Mouse (Mus musculus) Muller cell, postnatal 12 days (primary cell): ENCODE data around the gene Tdrkh.
A peak's percentile ranks its signal among the peaks of the same experiment; 100 is the strongest.

Source experiments
- DNase-seq: peaks from one replicate; pipeline ENCODE4 v3.0.0-alpha.2; 2015; ENCODE audit errors: inconsistent ontology term

Tdrkh gene

DNA sequence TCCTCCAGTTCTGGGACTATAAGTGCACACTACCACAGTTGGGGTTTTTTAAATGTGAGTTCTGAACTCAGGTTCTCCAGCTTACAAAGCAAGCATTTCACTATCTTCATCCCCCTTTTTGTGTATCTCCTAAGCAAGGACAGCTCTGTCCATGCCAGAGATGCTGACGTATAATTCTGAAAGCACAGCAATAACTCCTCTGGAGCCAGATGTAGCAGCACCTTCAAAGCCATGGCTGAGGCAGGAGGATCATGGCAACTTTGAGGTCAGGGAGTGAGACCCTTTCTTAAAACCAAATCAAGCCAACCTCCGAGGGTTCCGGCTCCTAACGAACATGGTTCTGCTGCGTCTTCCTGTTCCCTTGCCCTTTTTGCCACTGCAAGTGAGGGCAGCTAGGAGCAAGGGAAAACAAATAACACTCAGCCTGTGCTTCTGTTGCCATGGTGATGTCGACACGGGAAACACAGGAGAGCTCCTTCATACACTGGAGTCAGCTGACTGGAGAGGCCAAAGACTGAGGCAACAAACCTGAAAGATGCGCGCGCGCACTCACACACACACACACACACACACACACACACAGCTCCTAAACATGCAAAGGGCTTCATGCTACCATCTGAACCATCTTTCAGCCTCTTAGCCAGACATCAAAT is 51.0 kb downstream of the Tdrkh start:
- no peak for DNase-seq

DNA sequence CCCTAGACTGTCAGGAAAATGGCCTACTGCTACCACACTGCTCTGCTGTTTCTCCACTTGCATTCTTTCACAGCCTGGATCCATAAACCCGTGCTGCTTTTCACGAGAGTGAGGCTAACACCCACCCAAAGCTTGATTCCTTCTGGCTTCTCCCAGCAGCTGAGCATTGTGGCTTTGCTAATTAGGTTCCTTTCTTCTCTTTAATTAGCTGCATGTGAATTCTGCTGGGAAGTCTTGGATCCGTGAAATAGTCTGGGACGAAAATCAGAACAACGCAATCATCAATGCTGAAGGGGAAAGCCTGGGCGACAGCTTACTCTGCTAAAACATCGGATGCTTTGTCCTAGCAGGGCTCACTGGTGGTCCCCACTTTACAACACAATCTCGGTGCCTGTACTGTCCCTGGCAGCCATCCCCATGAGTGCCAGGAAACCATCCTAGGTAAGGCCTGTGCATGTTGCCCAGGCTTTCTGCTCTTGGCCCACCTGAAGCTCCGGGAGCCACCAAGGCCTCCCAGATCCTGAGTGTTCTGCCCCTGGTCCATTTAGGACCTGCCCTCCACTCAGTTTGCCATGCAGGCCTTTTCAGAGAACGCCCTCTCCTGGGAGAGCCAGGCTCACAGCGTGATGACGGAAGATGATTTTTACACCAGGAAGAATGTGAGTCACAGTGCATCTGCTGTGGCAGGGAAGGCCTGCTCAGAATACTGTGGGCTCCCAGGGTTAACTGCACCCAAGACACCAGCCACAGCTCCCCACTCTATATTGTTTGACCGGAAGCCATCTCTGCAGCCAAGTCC is 52.8 kb downstream of the Tdrkh start:
- DNase-seq, result peak; percentile 50

DNA sequence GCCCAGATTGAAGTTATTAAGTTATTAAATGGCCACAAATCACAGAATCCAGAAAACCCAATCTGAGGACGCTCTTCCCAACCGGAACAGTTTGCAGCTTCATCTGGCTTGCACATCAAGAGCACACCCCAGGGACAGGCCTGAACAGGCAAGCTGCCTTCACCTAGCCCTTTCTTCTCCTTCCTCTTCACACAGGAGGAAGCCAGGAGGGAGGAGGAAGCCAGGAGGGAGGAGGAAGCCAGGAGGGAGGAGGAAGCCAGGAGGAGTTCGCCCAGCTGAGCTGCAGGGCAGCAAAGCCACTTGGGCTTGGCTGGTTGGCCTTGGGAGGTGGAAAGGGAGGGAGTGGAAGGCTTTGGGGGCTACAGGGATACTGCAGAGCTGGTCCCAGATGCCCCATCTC is 55.9 kb downstream of the Tdrkh start:
- no peak for DNase-seq

GRCm38 (mm10) chr3:94472447-94473114 is 59.5 kb downstream of the Tdrkh start:
- peak; percentile 63 for DNase-seq

DNA sequence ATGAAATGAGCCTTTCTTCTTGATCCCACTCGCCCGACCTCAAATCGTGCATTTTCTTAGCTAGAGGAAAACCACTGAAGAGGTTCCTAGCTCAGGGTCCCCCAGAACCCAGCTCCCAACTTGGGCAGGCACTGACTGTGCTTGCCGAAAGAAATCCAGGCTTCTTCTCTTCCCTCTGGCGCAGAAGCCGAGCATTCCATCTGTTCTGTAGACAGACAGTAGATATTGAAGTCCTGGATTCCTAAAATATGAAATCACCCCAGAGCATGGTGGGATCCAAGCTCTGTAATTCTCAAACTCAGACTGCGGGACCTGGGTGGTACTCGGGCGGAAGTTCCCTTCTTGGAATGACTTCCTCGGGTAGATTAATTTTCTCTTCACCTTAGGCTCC is 60.0 kb downstream of the Tdrkh start:
- DNase-seq, result no peak

DNA sequence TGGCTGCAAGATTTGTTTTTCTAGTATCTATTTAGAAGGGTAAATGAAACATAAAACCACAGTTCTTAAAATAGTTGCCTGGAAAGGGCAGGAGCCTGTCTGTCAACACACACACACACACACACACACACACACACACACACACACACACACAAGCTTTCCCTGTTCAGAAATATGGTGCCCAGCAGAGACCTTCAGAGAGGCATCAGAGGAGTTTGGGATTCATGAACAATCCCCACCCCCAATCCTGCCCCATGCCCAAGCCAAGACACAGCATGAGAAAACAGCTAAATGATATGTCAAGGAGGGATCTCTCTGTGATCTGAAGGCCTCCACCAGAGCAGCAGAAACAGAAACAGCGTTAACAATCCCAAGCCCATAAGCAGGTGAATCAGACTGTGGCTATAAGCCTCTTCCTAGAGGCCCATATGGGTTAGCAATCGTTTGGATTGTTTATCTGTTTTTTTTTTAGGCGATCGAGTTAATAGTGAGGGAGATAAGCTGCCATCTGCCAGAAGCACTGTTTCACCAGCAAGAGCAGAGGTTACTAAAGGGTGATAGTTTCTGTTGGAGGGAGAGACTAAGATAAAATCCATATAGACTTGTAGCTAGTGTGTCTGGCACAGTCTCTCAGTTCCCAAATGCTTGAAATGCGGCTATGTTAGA is 60.6 kb downstream of the Tdrkh start:
- peak; percentile 57 for DNase-seq

- DNase-seq, result no peak
Observed at GRCm38 (mm10) chr3:94476301-94477035, 63.4 kb downstream of the Tdrkh start.

GRCm38 (mm10) chr3:94477444-94477843 is 64.4 kb downstream of the Tdrkh start:
- no peak for DNase-seq

DNA sequence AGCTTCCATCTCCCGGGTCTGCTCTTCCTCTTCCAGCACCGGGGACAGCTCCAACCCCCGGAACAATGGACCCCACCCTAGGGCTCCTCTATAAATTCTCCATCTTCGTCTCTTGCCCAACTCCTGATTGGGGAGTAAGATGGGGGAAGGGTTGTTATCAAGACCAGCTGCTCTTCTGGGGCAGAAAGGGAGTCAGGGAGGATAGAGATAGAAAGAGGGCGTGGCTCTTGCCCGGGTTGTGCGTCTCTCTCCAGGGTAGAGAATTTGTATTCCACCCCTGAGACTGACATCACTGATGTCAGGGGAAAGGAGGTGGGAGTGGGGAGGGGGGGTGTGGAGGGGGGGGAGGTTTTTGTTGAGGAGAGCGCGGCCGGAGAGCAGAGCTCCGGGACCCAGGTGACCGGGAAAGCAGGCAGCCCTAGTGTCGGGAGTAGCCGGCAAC is 64.9 kb downstream of the Tdrkh start, which contains the start of gene Celf3:
Celf3 (plus strand) TSS at position 315 of the 442 bp plus-strand sequence.
- DNase-seq, result no peak

- DNase-seq, result no peak
Observed at GRCm38 (mm10) chr3:94478591-94479169, 65.6 kb downstream of the Tdrkh start.

GRCm38 (mm10) chr3:94479564-94479963 is 66.5 kb downstream of the Tdrkh start:
- peak; percentile 44 for DNase-seq

DNA sequence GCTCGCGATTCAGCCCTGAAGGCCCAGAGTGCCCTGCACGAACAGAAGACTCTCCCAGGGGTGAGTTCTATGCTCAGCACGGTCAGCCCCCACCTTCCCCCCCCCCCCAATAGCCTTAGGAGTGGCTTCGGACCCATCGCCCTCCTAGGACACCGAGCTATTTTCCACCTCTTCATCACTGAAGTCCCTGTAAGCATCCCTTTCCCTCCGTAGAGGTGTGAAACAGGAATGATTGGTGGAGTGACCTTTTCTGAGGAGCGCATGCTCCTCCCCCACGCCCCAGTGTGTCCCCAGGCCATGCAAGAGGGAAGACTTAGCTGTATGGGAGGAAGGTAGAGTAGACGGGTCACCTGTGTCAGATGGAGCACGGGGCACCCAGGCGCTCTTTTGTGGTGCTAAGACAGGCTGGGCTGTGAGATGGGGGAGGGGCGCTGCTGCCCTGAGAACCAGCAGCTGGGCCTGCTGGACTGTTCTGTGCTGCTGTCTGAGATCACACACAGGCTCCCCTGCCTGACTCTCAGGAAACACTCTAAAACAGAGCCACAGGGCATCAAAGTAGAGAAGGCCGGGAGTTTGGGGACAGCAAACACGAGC is 67.3 kb downstream of the Tdrkh start, which contains the start of gene Riiad1:
Riiad1 (minus strand) TSS at position 51 of the 594 bp plus-strand sequence.
- no peak for DNase-seq

DNA sequence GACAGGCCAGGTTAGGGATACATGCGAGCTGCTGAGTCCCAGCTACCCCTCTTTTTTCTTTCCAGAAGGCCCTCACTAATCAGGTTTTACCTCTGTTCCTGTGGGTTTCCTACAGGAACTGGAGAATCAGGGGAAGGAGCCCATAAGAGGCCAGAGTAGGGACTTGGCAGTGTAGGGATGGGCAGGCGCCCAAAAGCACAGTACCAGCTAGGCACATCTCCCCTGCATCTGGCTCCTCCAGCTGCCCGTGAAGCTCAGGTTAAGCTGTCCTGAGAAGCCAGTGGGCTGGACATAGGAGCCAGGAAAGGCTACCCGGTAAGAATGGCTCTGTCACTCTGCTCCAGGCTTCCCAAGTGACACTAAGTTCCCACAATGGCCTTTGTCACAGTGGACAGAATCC is 68.4 kb downstream of the Tdrkh start:
- DNase-seq, result no peak

GRCm38 (mm10) chr3:94482764-94483385 is 69.8 kb downstream of the Tdrkh start:
- DNase-seq, result peak; percentile 40

DNA sequence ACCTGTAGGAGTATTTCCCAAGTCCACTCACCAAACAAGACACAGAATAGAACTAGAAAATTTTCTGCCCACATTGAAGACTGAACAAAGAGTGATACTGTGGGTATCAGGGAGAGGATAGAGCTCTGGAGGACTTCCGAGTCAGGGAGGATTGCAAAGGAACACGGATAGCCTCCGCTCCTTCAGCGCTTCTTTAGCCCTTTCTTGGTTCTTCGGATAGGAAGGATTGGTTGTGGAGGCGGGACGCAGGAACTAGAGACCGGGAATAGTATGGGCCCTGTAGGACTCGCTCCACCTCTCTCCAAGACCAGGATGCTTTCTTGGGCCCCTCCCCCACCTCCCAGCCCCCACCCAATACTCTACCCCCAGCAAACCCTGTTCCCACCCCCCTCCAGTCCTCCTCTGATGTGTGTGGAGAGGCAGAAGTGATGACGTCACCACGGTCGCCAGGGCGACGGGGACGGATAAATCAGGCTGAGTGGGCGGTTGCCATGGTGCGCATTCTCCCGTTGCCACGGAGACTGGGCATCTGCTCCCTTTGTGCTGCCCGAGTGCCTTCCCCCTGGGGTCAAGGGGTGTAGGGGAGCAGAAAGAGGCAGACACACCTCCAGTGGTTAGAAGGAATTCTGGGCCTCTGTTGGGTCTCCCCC is 70.8 kb downstream of the Tdrkh start:
- DNase-seq, result peak; percentile 65
